Mouse (Mus musculus): ENCODE measurements around the gene Hoxa9. TPM values are rescaled to one million over a fixed set of nuclear protein-coding genes. Genes with fewer than 3 reads are reported as not detected.
A peak's percentile ranks its signal among the peaks of the same experiment; 100 is the strongest.

Hoxa9 gene
- polyA plus RNA-seq, 1 experiment from 2014 or later = not detected

- no peak for ATAC-seq (ENCODE audit: insufficient number of reproducible peaks, insufficient read depth, low FRiP score, low TSS enrichment)
- Histone ChIP-seq H3K4me2 (replicated peaks) (no peak overlapping the region), H3K9ac (no peak overlapping the region), H3K27me3 (peaks cover 99% of the 10 kb centered on the region), H3K27ac (no peak overlapping the region), H3K4me3 (no peak overlapping the region), H3K9me3 (no peaks in the 10 kb centered on the region), H3K4me1 (0 out of 2 replicates have a peak, but pooled peaks cover 9% of the 10 kb centered on the region), H3K36me3 (no peaks in the 10 kb centered on the region)
These were observed 23.3 kb downstream of the Hoxa9 start for GRCm38 (mm10) chr6:52207684-52207976.

DNA sequence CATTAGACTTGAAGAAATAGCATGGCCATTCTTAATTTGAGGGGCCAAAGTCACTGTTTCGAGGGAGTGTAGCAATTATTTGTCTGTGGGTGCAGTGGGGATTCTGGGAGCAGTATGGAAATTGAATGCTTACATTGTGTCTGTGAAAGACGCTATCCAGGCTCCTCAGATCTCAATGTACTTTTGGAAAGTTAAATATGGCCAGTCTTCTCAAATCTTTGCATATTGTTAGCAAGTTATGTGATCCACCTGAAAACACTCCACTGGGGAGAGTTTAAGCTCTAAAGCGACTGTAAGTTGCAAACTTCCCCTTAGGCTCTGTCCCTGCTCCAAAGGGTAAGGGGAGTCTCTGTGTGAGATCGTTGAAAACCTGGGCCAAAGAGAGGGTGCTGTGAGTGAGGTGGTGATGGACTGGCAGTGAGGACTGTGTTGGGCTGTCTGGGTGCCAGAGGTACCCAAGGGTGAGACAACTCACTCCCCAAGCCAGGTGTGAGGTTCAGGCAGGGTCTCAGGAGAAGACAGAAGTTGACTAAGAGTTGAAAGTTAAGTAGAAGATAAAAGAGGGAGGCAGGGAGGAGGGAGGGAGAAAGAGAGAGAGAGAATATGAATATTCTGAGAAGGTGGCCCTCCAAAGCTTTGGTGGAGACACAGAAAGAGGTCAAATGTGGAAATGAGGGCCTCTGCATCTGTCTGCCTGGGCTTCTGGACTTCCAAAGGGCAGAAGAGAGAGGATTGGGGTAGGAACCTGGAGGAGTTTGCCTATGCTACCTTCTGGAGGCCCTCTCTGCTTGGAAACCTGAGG, 23.8 kb downstream of the Hoxa9 start:
- Histone ChIP-seq H3K36me3 (no peaks in the 10 kb centered on the region), H3K9ac (no peak overlapping the region), H3K4me2 (replicated peaks) (no peak overlapping the region), H3K27me3 (peaks cover 98% of the 10 kb centered on the region), H3K9me3 (no peaks in the 10 kb centered on the region), H3K4me1 (0 out of 2 replicates have a peak, but pooled peaks cover 9% of the 10 kb centered on the region), H3K27ac (no peak overlapping the region), H3K4me3 (no peak overlapping the region)
- 3% methylated on average over 4 of the region's 4 CpGs for WGBS
- no peak for ATAC-seq (ENCODE audit: insufficient number of reproducible peaks, insufficient read depth, low FRiP score, low TSS enrichment)

DNA sequence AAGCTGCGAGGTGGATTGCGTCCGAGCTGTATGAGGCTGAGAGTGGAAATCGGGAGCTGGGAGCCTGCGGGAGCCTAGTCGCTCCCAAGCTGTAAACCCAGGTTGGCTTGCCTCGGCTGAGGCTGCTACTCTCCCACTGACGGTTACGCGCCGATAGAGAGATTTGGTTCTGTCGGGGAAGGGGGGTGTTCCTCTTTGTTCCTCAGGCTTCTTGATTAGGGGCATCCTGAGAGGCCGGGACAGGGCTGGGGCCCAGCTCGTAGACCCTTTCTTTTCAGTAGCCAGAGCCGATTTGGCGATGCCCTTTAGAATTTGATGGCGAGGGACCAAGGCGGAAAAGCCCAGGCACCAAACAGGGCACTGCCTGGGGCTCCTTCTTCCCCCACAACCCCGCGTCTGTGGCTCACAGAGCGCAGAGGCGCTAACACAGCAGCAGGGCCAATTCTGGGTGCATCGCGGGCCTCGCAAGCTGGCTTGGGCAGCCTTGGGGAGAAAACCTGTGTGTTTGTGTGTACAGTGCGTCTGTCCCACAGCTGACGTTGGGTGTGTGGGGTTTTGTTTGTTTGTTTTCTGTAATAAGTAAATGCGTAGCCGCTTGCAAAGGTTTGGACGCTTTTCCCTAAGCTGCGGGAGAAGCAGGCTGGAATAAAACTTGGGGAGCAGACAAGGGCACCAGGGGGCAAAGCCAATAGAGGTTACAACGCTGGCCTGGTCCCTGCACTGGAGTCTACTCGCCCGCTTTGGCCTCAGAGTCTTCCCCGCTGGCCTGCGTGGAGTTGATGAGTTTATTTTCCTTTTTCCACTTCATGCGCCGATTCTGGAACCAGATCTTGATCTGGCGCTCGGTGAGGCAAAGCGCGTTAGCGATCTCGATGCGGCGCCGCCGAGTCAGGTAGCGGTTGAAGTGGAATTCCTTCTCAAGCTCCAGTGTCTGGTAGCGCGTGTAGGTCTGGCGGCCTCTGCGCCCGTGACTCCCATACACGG, 25.0 kb downstream of the Hoxa9 start:
- 0 out of 2 replicates have a peak, but pooled peaks cover 9% of the 10 kb centered on the region for H3K4me1 ChIP-seq
- H3K36me3 ChIP-seq = no peaks in the 10 kb centered on the region
- H3K9ac ChIP-seq = no peak overlapping the region
- no peak overlapping the region for H3K27ac ChIP-seq
- H3K27me3 ChIP-seq = peaks cover 92% of the 10 kb centered on the region
- H3K9me3 ChIP-seq = no peaks in the 10 kb centered on the region
- H3K4me2 ChIP-seq (replicated peaks) = no peak overlapping the region
- no peak overlapping the region for H3K4me3 ChIP-seq
- WGBS = 1% methylated on average over 55 of the region's 55 CpGs
- ATAC-seq (ENCODE audit: insufficient number of reproducible peaks, insufficient read depth, low FRiP score, low TSS enrichment) = no peak

GRCm38 (mm10) chr6:52205221-52205620, 25.7 kb downstream of the Hoxa9 start:
- Histone ChIP-seq H3K9ac (no peak overlapping the region), H3K27me3 (peaks cover 93% of the 10 kb centered on the region), H3K9me3 (no peaks in the 10 kb centered on the region), H3K4me3 (no peak overlapping the region), H3K4me2 (replicated peaks) (no peak overlapping the region), H3K4me1 (0 out of 2 replicates have a peak, but pooled peaks cover 9% of the 10 kb centered on the region), H3K36me3 (no peaks in the 10 kb centered on the region), H3K27ac (no peak overlapping the region)
- 3% methylated on average over 14 of the region's 14 CpGs for WGBS
- no peak for ATAC-seq (ENCODE audit: insufficient number of reproducible peaks, insufficient read depth, low FRiP score, low TSS enrichment)

DNA sequence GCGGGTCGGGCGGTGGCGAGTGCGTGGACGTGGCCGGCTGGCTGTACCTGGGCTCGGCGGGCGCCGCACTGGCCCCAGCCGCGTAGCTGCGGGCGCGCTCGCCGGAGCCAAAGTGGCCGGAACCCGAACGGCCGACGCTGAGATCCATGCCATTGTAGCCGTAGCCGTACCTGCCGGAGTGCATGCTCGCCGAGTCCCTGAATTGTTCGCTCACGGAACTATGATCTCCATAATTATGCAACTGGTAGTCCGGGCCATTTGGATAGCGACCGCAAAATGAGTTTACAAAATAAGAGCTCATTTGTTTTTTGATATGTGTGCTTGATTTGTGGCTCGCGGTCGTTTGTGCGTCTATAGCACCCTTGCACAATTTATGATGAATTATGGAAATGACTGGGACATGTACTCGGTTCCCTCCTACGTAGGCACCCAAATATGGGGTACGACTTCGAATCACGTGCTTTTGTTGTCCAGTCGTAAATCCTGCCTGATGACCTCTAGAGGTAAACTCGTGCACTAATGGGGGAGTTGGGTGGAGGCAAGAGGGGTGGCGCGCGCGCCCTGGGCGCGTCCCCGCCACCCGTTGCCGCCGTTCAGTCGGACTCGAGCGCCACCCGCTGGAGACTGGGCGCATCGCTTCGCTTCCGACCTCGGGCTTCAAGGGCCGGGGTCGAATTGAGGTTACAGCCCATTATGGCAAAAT, 26.7 kb downstream of the Hoxa9 start, which contains the start of gene Hoxa5:
TSS of gene Hoxa5 (minus strand) at position 538 of the 703 bp plus-strand sequence.
- Histone ChIP-seq H3K27me3 (peaks cover 93% of the 10 kb centered on the region), H3K4me2 (replicated peaks) (peak within 1 kb of the TSS; percentile 41), H3K27ac (no peak within 1 kb of the TSS), H3K36me3 (no peaks in the 10 kb centered on the region), H3K4me1 (0 out of 2 replicates have a peak, but pooled peaks cover 9% of the 10 kb centered on the region), H3K4me3 (peak within 1 kb of the TSS; percentile 17), H3K9ac (no peak within 1 kb of the TSS), H3K9me3 (no peaks in the 10 kb centered on the region)
- WGBS = under 1% methylated on average over 65 of the region's 65 CpGs
- ATAC-seq (ENCODE audit: insufficient number of reproducible peaks, insufficient read depth, low FRiP score, low TSS enrichment) = no peak

DNA sequence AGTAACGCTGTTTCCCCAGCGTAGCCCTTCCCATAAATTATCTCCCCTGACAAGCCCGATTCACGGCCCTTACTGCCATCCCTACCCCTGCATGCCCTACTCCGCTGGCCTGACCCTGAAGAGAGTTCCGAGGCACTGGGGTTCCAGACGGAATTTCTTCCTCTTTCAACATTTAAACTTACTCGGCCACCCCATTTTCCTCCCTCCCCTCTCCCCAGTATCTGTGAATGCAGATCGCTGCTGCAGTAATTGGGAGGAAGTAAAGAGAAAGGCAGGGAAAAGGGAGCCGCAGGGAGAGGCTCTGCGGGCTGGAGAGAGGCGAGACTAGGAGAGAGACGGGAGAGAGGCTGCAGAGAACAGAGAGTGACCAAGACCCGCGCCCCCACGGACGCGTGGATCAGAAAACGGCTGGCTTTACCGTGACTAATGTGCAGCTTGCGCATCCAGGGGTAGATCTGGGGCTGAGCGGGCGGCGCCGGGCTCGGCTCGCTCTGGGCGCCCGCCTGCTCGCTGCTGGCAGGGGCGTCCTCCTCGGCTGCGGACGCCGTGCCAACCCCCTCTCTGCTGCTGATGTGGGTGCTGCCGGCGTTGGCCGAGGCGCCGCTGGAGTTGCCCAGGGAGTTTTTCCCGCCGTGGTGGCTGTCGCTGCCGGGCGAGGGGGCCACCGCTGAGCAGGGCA, 27.4 kb downstream of the Hoxa9 start:
- no peak for ATAC-seq (ENCODE audit: insufficient number of reproducible peaks, insufficient read depth, low FRiP score, low TSS enrichment)
- WGBS = under 1% methylated on average over 42 of the region's 46 CpGs
- no peaks in the 10 kb centered on the region for H3K9me3 ChIP-seq
- H3K4me1 ChIP-seq = 0 out of 2 replicates have a peak, but pooled peaks cover 9% of the 10 kb centered on the region
- H3K27ac ChIP-seq = no peak overlapping the region
- no peaks in the 10 kb centered on the region for H3K36me3 ChIP-seq
- H3K27me3 ChIP-seq = peaks cover 92% of the 10 kb centered on the region
- peak overlapping the region; percentile 41 for H3K4me2 ChIP-seq (replicated peaks)
- H3K4me3 ChIP-seq = peak overlapping the region; percentile 17
- no peak overlapping the region for H3K9ac ChIP-seq

DNA sequence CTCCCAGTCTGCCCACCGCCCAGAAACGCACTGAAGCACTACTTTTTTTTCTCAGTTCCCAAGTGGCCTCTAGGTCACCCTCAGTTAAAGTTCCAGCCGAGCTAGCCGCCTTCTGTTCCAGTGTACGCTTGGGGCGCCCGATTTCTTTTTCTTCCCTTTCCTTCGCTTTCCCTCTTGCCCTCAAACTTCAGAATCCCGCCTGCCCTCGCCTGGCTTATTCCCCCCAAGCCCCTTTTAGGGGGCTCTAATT, 27.8 kb downstream of the Hoxa9 start:
- ATAC-seq (ENCODE audit: insufficient number of reproducible peaks, insufficient read depth, low FRiP score, low TSS enrichment) = no peak
- Histone ChIP-seq H3K4me3 (no peak overlapping the region; the same call in 1 of the 2 replicates), H3K9me3 (no peaks in the 10 kb centered on the region), H3K4me1 (0 out of 2 replicates have a peak, but pooled peaks cover 9% of the 10 kb centered on the region), H3K9ac (no peak overlapping the region), H3K27me3 (peaks cover 92% of the 10 kb centered on the region), H3K36me3 (no peaks in the 10 kb centered on the region), H3K4me2 (replicated peaks) (no peak overlapping the region), H3K27ac (no peak overlapping the region)
- WGBS = 2% methylated on average over 10 of the region's 10 CpGs

- Histone ChIP-seq H3K27me3 (peaks cover 92% of the 10 kb centered on the region), H3K9me3 (no peaks in the 10 kb centered on the region), H3K4me2 (replicated peaks) (no peak overlapping the region), H3K4me3 (no peak overlapping the region), H3K27ac (no peak overlapping the region), H3K9ac (no peak overlapping the region), H3K36me3 (no peaks in the 10 kb centered on the region), H3K4me1 (0 out of 2 replicates have a peak, but pooled peaks cover 9% of the 10 kb centered on the region)
- 1% methylated on average over 22 of the region's 22 CpGs for WGBS
- no peak for ATAC-seq (ENCODE audit: insufficient number of reproducible peaks, insufficient read depth, low FRiP score, low TSS enrichment)
These were observed 28.3 kb downstream of the Hoxa9 start for GRCm38 (mm10) chr6:52202362-52203120.

- H3K9ac ChIP-seq = no peak overlapping the region
- H3K27ac ChIP-seq = no peak overlapping the region
- H3K9me3 ChIP-seq = no peaks in the 10 kb centered on the region
- no peak for ATAC-seq (ENCODE audit: insufficient number of reproducible peaks, insufficient read depth, low FRiP score, low TSS enrichment)
- no peaks in the 10 kb centered on the region for H3K36me3 ChIP-seq
- 13% methylated on average over 1 of the region's 1 CpGs for WGBS
- H3K4me2 ChIP-seq (replicated peaks) = no peak overlapping the region
- peaks cover 92% of the 10 kb centered on the region for H3K27me3 ChIP-seq
- H3K4me3 ChIP-seq = no peak overlapping the region
- H3K4me1 ChIP-seq = 0 out of 2 replicates have a peak, but pooled peaks cover 9% of the 10 kb centered on the region
These were observed 29.6 kb downstream of the Hoxa9 start for GRCm38 (mm10) chr6:52201269-52201668.

DNA sequence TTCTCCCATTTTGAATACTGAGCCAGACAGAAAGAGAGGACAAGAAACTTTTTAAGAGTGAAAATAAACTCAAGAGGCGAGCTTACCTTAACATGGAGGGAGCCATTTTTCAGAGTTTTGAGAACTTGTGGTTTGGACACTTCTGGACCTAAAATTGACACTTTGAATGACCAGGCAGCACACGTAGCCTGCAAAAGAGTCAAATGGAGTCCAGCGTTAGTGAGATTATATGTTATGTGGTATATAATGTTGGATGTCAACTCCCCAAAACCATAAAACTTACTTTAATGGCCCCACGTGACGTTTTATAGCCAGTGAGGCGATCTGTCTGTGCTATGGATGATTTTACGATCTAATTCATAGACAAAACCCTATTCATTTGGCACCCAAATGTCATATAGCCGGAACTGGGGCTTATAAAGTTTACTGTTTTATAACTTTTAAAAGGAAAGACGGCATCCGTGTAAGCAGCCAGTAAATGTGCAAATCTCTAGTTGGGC, 30.1 kb downstream of the Hoxa9 start:
- peaks cover 92% of the 10 kb centered on the region for H3K27me3 ChIP-seq
- no peak overlapping the region for H3K9ac ChIP-seq
- H3K36me3 ChIP-seq = no peaks in the 10 kb centered on the region
- H3K27ac ChIP-seq = no peak overlapping the region
- 6% methylated on average over 10 of the region's 10 CpGs for WGBS
- ATAC-seq (ENCODE audit: insufficient number of reproducible peaks, insufficient read depth, low FRiP score, low TSS enrichment) = no peak
- no peak overlapping the region for H3K4me2 ChIP-seq (replicated peaks)
- H3K4me1 ChIP-seq = 0 out of 2 replicates have a peak, but pooled peaks cover 9% of the 10 kb centered on the region
- no peak overlapping the region for H3K4me3 ChIP-seq
- H3K9me3 ChIP-seq = no peaks in the 10 kb centered on the region

Data from embryonic facial prominence, embryonic 12.5 days (tissue).